In the genomic region with DNA sequence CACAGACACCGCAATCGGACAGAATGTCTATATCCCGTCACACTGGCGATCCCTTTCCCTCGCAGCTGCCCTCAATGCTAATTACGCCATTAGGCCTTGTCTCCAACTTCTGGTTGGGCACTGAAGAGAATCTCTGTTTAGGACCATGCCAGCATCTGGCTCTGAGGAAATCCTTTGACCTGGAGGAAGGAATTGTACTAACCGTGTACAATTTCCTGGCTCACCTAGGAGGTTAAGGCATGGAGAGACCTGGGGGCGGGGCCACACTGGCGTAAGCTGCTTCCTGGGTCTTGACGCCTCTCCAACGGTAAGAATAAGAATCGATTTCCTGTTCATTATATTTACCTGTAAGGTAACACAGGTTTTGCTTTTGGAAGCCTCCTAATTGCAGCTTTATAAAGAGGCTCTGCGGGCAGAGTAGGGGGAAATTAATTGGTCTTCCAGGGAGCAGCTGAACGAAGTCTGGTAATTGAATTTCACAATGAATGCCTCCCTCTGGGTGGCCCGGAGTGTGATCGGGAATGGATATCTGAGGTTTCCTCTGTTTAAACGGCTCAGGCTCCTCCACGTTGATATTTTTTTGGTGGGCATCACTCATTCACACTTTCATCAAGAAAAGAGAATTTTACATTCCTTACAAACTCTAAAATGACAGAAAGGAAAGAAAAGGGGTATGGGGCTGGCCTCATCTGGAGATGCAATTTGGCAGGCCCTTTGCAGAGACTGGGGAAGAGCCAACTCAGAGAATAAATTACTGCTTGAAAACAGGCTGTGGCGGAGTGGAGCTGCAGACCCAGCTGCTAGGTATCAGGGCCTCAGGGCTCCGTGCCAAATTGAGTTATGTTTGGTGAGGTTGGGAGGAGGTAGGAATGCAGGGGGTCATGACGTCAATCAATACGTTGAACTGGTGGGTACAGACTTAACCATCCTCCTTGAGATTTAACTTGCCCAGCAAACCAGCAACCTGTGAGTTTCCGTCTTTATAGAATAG, we compare ENCODE assay signal across 9 mouse cellular contexts. TPM values are rescaled to one million over a fixed set of nuclear protein-coding genes. Genes with fewer than 3 reads are reported as not detected.
DNase-seq lines count a peak whose midpoint lies in the region; ATAC-seq and TF ChIP-seq lines count a peak whose summit lies in the region.
"Had no signal": no experiment of that assay in that cellular context is flagged by ENCODE, and none has a peak within 500 bp of the region (broad histone marks: within the 10 kb centered on the region; RNA-seq: fewer than 3 reads in every experiment).

No protein-coding gene starts in this region.

- H3K4me3 ChIP-seq in embryonic facial prominence, embryonic 12.5 days: no peak overlapping the region
- H3K4me3 ChIP-seq in limb, embryonic 14.5 days (replicated peaks; ENCODE audit: low read length): no peak overlapping the region
- H3K4me3 ChIP-seq in heart, embryonic 10.5 days: no peak overlapping the region
- H3K4me3 ChIP-seq: heart, embryonic 13.5 days had no signal

- peaks cover 12% of the 10 kb centered on the region for H3K4me1 ChIP-seq in embryonic facial prominence, embryonic 12.5 days
- H3K4me1 ChIP-seq in limb, embryonic 14.5 days (ENCODE audit: control insufficient read depth, insufficient read depth, low read length): peaks cover 12% of the 10 kb centered on the region
- no peaks in the 10 kb centered on the region for H3K4me1 ChIP-seq in heart, embryonic 10.5 days

- H3K27me3 ChIP-seq in embryonic facial prominence, embryonic 12.5 days: no peaks in the 10 kb centered on the region
- H3K27me3 ChIP-seq in limb, embryonic 14.5 days (ENCODE audit: control insufficient read depth, insufficient read depth, low read length): no peaks in the 10 kb centered on the region
- no peaks in the 10 kb centered on the region for H3K27me3 ChIP-seq in heart, embryonic 10.5 days (ENCODE audit: insufficient read depth, poor library complexity, severe bottlenecking)
- H3K27me3 ChIP-seq: heart, embryonic 13.5 days had no signal

- no peak overlapping the region for H3K9ac ChIP-seq in embryonic facial prominence, embryonic 12.5 days
- no peak overlapping the region; the same call in 1 of the 2 replicates for H3K9ac ChIP-seq in limb, embryonic 14.5 days (ENCODE audit: low read depth, low read length, severe bottlenecking)
- H3K9ac ChIP-seq: heart, embryonic 13.5 days had no signal

- no peak for TF ChIP-seq POLR2A in limb, embryonic 14.5 days (IDR thresholded peaks at IDR 0.05; ENCODE audit: borderline replicate concordance, extremely low read depth, insufficient read depth, insufficient read length)

- H3K27ac ChIP-seq in embryonic facial prominence, embryonic 12.5 days: 0 out of 2 replicates have a peak overlapping the region, but pooled peaks have one; percentile 5
- peak overlapping the region; percentile 68 for H3K27ac ChIP-seq in limb, embryonic 14.5 days (replicated peaks; ENCODE audit: low read depth, low read length)
- H3K27ac ChIP-seq in heart, embryonic 10.5 days: no peak overlapping the region
- H3K27ac ChIP-seq: heart, embryonic 13.5 days had no signal

- no peaks in the 10 kb centered on the region for H3K36me3 ChIP-seq in embryonic facial prominence, embryonic 12.5 days
- no peaks in the 10 kb centered on the region for H3K36me3 ChIP-seq in limb, embryonic 14.5 days (ENCODE audit: control insufficient read depth, insufficient read depth, low read length)
- no peaks in the 10 kb centered on the region for H3K36me3 ChIP-seq in heart, embryonic 10.5 days
- H3K36me3 ChIP-seq: heart, embryonic 13.5 days had no signal

- 46% methylated on average over 23 of the region's 23 CpGs for WGBS in embryonic facial prominence, embryonic 12.5 days
- 37% methylated on average over 23 of the region's 23 CpGs for WGBS in limb, embryonic 14.5 days
- WGBS in heart, embryonic 10.5 days: 67% methylated on average over 23 of the region's 23 CpGs

- no peak for ATAC-seq in embryonic facial prominence, embryonic 12.5 days (ENCODE audit: insufficient number of reproducible peaks, insufficient read depth, low FRiP score, low TSS enrichment)
- ATAC-seq in limb, embryonic 14.5 days (ENCODE audit: low FRiP score, low read depth): peak; percentile 78

- H3K4me2 ChIP-seq in embryonic facial prominence, embryonic 12.5 days (replicated peaks): peak overlapping the region; percentile 16
- H3K4me2 ChIP-seq in limb, embryonic 14.5 days (replicated peaks; ENCODE audit: low read depth, low read length, severe bottlenecking): peak overlapping the region; percentile 26; the same call in 1 of the 2 replicates
- H3K4me2 ChIP-seq: heart, embryonic 13.5 days had no signal

- DNase-seq in layer of hippocampus, adult 11-12 months (ENCODE audit: low spot score): peak; percentile 10
- DNase-seq in layer of hippocampus, adult 9-10 months (ENCODE audit: low spot score): no peak
- peak; percentile 47 for DNase-seq in adrenal gland, adult 8-10 months
- DNase-seq in limb, embryonic 14.5 days (ENCODE audit: low spot score): peak; percentile 88
- DNase-seq in urinary bladder, postnatal 4 days (ENCODE audit: low spot score in 2 of 2): no peak
- DNase-seq in heart, embryonic 10.5 days (ENCODE audit: low spot score): no peak
- no peak for DNase-seq in ovary, postnatal 10 days (ENCODE audit: low spot score)

- no peaks in the 10 kb centered on the region for H3K9me3 ChIP-seq in embryonic facial prominence, embryonic 12.5 days
- no peaks in the 10 kb centered on the region for H3K9me3 ChIP-seq in limb, embryonic 14.5 days (ENCODE audit: control insufficient read depth, low read length)
- H3K9me3 ChIP-seq in heart, embryonic 10.5 days: no peaks in the 10 kb centered on the region
- H3K9me3 ChIP-seq: heart, embryonic 13.5 days had no signal

RNA-seq across cellular contexts. Expression of gene Gm14214, which starts 20.5 kb away (rescaled TPM):
- total RNA-seq in adrenal gland, adult 8-10 months (2022): not detected
- not detected in 2 replicates for polyA plus RNA-seq in embryonic facial prominence, embryonic 12.5 days (2016; fragmentation: Nextera tagmentation; extraction: Ambion mirVana)
- not detected in 2 replicates for polyA plus RNA-seq in limb, embryonic 14.5 days (2012; rRNA removed)
- not detected in 2 replicates for polyA plus RNA-seq in limb, embryonic 14.5 days (2014; fragmentation: Nextera tagmentation; extraction: Ambion mirVana)
- not detected in 2 replicates for polyA plus RNA-seq in heart, embryonic 10.5 days (2016; fragmentation: Nextera tagmentation; extraction: Ambion mirVana)
- polyA plus RNA-seq: heart, embryonic 13.5 days had no signal

RNA-seq across cellular contexts. Expression of gene Raly, which starts 41.6 kb away (rescaled TPM):
- 100 to 1,000 TPM; 186 to 218 (median 200) TPM for total RNA-seq in adrenal gland, adult 8-10 months (2022)
- polyA plus RNA-seq in embryonic facial prominence, embryonic 12.5 days (2016; fragmentation: Nextera tagmentation; extraction: Ambion mirVana): 47.6 and 57.5 TPM in 2 replicates
- 355 and 385 TPM in 2 replicates for polyA plus RNA-seq in limb, embryonic 14.5 days (2012; rRNA removed)
- polyA plus RNA-seq in limb, embryonic 14.5 days (2014; fragmentation: Nextera tagmentation; extraction: Ambion mirVana): 65.0 and 66.6 TPM in 2 replicates
- 36.3 and 48.9 TPM in 2 replicates for polyA plus RNA-seq in heart, embryonic 10.5 days (2016; fragmentation: Nextera tagmentation; extraction: Ambion mirVana)

RNA-seq across cellular contexts. Expression of gene a, which starts 41.9 kb away (rescaled TPM):
- total RNA-seq in adrenal gland, adult 8-10 months (2022): not detected
- polyA plus RNA-seq in embryonic facial prominence, embryonic 12.5 days (2016; fragmentation: Nextera tagmentation; extraction: Ambion mirVana): 9.4 and 9.6 TPM in 2 replicates
- polyA plus RNA-seq in limb, embryonic 14.5 days (2012; rRNA removed): 27.6 and 54.5 TPM in 2 replicates
- polyA plus RNA-seq in limb, embryonic 14.5 days (2014; fragmentation: Nextera tagmentation; extraction: Ambion mirVana): 17.8 and 19.9 TPM in 2 replicates
- 0.78 and 2.5 TPM in 2 replicates for polyA plus RNA-seq in heart, embryonic 10.5 days (2016; fragmentation: Nextera tagmentation; extraction: Ambion mirVana)

Comparison
In these comparisons a context has a peak if more than half of its experiments do, and no peak if none do; other contexts are left out.
1. DNase-seq: peak in layer of hippocampus, adult 11-12 months (single experiment), adrenal gland, adult 8-10 months (single experiment) and limb, embryonic 14.5 days (single experiment); none in layer of hippocampus, adult 9-10 months (single experiment), urinary bladder, postnatal 4 days (0 of 2), heart, embryonic 10.5 days (single experiment) and ovary, postnatal 10 days (single experiment).